Mouse (Mus musculus) liver, embryonic 13.5 days (tissue): ENCODE data around the gene Sytl5. TPM values are rescaled to one million over a fixed set of nuclear protein-coding genes. Genes with fewer than 3 reads are reported as not detected.

Experiments used
- ATAC-seq: fragments of 200-750 bp; cut with Nextera tagmentation; 2 replicates; pipeline ENCODE4 v1.8.0; 2017; ENCODE audit warnings: low read depth, mild to moderate bottlenecking, moderate number of reproducible peaks, moderate library complexity
- DNase-seq: peaks from one replicate; pipeline ENCODE4 v3.0.0; 2022
- H3K27ac ChIP-seq: fragments of 300-500 bp; sonication (generic); 2 replicates; pipeline ENCODE4 v1.5.1; 2015; ENCODE audit warnings: moderate library complexity, mild to moderate bottlenecking, inconsistent platforms
- H3K27me3 ChIP-seq: fragments of 300-500 bp; sonication (generic); 2 replicates; pipeline ENCODE4 v1.6.1; 2015; ENCODE audit warnings: mild to moderate bottlenecking, inconsistent platforms
- H3K36me3 ChIP-seq: fragments of 300-500 bp; sonication (generic); 2 replicates; pipeline ENCODE4 v1.6.1; 2015; ENCODE audit warnings: mild to moderate bottlenecking, inconsistent platforms
- H3K4me1 ChIP-seq: fragments of 300-500 bp; sonication (generic); replicated peaks from 2 replicates; pipeline ENCODE4 v1.6.1; 2015; ENCODE audit warnings: inconsistent platforms
- H3K4me2 ChIP-seq: fragments of 300-500 bp; sonication (generic); 2 replicates; pipeline ENCODE4 v1.6.1; 2015; ENCODE audit warnings: inconsistent platforms, mild to moderate bottlenecking, moderate library complexity
- H3K4me3 ChIP-seq: fragments of 300-500 bp; sonication (generic); replicated peaks from 2 replicates; pipeline ENCODE4 v1.5.1; 2015; ENCODE audit warnings: mild to moderate bottlenecking, inconsistent platforms
- H3K9ac ChIP-seq: fragments of 300-500 bp; sonication (generic); 2 replicates; pipeline ENCODE4 v1.6.1; 2015; ENCODE audit warnings: mild to moderate bottlenecking, inconsistent platforms
- H3K9me3 ChIP-seq: fragments of 300-500 bp; sonication (generic); replicated peaks from 2 replicates; pipeline ENCODE4 v1.6.1; 2016; ENCODE audit warnings: inconsistent platforms
- polyA plus RNA-seq: library from polyadenylated mRNA; unstranded; fragments of >200 nt; fragmentation: Nextera tagmentation; extraction: Ambion mirVana; gene quantifications from 2 replicates; pipeline ENCODE4 v1.2.1, GENCODE M21; 2015

Sytl5 gene
- polyA plus RNA-seq, 1 experiment from 2014 or later: 0.92 TPM

GRCm38 (mm10) chrX:10034666-10035065 is 149.2 kb downstream of the Sytl5 start:
- H3K27ac ChIP-seq: no peak overlapping the region
- H3K4me3 ChIP-seq: no peak overlapping the region
- ATAC-seq: no peak
- DNase-seq: no peak
- no peaks in the 10 kb centered on the region for H3K27me3 ChIP-seq
- no peaks in the 10 kb centered on the region for H3K36me3 ChIP-seq
- no peak overlapping the region for H3K9ac ChIP-seq
- H3K4me2 ChIP-seq: no peak overlapping the region
- no peaks in the 10 kb centered on the region for H3K4me1 ChIP-seq
- H3K9me3 ChIP-seq: no peaks in the 10 kb centered on the region

Other genes starting within 250 kb of the Sytl5 start
- 28.1 and 32.9 TPM in 2 replicates for gene Dynlt3, start 222.6 kb upstream of the Sytl5 start, polyA plus RNA-seq
- gene Hypm, start 38.7 kb upstream of the Sytl5 start, polyA plus RNA-seq: not detected in 2 replicates
- not detected in 2 replicates for gene H2al3, start 35.9 kb upstream of the Sytl5 start, polyA plus RNA-seq
- gene Srpx, start 232.1 kb downstream of the Sytl5 start, polyA plus RNA-seq: 1.0 and 1.3 TPM in 2 replicates